Mouse (Mus musculus) embryonic fibroblast, embryonic 13.5 days (primary cell): ENCODE measurements around the gene Gm49333. TPM values are rescaled to one million over a fixed set of nuclear protein-coding genes. Genes with fewer than 3 reads are reported as not detected.
A peak's percentile ranks its signal among the peaks of the same experiment; 100 is the strongest.

Experiments
- H3K27ac ChIP-seq: 2 replicates; pipeline ENCODE4 v1.5.1; 2012; ENCODE audit warnings: low read length, control low read depth, inconsistent platforms; ENCODE audit not compliant: insufficient read depth
- H3K4me1 ChIP-seq: 2 replicates; pipeline ENCODE4 v1.6.1; 2011; ENCODE audit warnings: low read length; ENCODE audit not compliant: control insufficient read depth, insufficient read depth
- H3K4me3 ChIP-seq: 2 replicates; pipeline ENCODE4 v1.5.1; 2011; ENCODE audit warnings: mild to moderate bottlenecking, control low read depth, low read length; ENCODE audit not compliant: insufficient read depth
- CTCF ChIP-seq: IDR thresholded peaks from 2 replicates; pipeline ENCODE4 v1.5.1; 2011; ENCODE audit warnings: mild to moderate bottlenecking, control low read depth, low read length, moderate library complexity, borderline replicate concordance; ENCODE audit not compliant: insufficient read depth
- POLR2A ChIP-seq: IDR thresholded peaks from 2 replicates; pipeline ENCODE4 v1.6.1; 2011; ENCODE audit warnings: low read depth, mild to moderate bottlenecking, control low read depth, low read length, moderate library complexity
- polyA plus RNA-seq: library from polyadenylated mRNA; stranded (reverse); fragments of >200 nt; gene quantifications from 2 replicates; pipeline ENCODE4 v1.2.4, GENCODE M21; 2011; ENCODE audit warnings: low read depth; ENCODE audit not compliant: missing spikeins, insufficient read length

Gm49333 gene
- polyA plus RNA-seq, result 2.6 TPM in 1 of 2 replicates, not detected in the other

DNA sequence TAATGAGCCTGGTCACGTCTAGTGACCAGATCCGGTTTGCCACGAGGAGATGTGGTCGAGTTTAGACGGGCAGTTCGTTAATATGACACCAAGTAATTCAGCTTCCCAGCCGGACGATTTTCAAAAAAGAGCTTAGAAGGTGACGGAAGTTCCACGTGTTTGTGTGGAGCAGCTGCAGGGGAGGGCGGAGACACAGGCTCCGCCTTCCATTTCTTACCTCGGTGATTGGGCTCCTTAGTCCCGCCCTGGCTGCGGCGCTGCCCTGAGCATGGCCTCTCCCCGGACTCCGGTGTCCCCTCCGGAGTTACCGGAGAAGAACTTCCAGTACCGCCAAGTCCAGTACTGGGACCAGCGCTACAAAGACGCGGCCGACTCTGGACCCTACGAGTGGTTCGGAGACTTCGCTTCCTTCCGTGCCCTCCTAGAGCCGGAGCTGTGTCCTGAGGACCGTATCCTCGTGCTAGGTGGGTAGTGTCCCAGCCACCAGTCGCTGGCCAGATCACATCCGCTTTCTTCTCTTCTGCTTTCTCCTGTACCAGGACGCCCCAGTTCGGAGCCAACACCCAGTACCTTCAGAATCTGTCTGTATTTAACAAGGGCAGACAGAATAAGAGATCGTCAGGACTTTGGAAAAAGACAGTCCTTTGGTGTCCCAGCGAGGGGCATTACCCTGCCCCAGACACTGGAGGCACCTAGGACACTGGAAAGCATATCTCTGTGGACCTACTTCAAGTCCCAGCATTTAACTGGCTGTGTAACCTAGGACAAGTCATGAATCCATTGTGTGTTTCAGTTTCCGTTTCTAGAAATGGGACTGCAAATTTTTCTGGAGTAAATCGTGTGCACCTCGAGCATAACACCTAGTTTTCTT lies at the start of gene Gm49333, which contains the start of the genes Eef1akmt4 and Alg3:
Gene Gm49333, plus strand, starts transcription at position 254 of the 871 bp plus-strand sequence.
Gene Eef1akmt4, plus strand, starts transcription at position 237 of the 871 bp plus-strand sequence.
Gene Alg3, minus strand, starts transcription at position 379 of the 871 bp plus-strand sequence.
- Histone ChIP-seq H3K4me3 (peak within 1 kb of the TSS; percentile 98), H3K4me1 (peaks cover 2% of the 10 kb centered on the region; the same call in 1 of the 2 replicates), H3K27ac (peak within 1 kb of the TSS; percentile 74)
- TF ChIP-seq CTCF (no peak), POLR2A (peak; percentile 77)

DNA sequence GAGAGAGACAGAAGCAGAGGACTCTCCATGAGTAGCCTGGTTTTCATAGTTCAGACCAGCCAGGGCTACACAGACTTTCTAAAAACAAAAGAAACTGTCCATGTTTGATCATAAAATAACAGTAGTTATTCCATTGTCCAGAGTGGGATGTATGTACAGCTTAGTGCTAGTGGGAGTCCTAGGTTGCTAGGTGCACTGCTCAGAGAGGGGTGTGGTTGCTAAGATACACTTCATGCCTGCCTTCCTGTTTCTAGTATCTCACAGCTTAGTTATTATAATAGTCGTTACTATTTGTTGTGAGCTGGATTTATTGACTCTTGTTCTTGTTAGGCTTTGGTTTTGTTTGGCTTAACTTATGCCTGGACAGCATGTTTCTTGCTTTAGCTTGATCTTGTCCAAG lies 46.3 kb upstream of the Gm49333 start:
- no peak overlapping the region for H3K4me3 ChIP-seq
- TF ChIP-seq CTCF (no peak), POLR2A (0 out of 2 replicates have a peak, but pooled peaks have one; percentile 9)
- H3K27ac ChIP-seq, result no peak overlapping the region
- no peaks in the 10 kb centered on the region for H3K4me1 ChIP-seq

DNA sequence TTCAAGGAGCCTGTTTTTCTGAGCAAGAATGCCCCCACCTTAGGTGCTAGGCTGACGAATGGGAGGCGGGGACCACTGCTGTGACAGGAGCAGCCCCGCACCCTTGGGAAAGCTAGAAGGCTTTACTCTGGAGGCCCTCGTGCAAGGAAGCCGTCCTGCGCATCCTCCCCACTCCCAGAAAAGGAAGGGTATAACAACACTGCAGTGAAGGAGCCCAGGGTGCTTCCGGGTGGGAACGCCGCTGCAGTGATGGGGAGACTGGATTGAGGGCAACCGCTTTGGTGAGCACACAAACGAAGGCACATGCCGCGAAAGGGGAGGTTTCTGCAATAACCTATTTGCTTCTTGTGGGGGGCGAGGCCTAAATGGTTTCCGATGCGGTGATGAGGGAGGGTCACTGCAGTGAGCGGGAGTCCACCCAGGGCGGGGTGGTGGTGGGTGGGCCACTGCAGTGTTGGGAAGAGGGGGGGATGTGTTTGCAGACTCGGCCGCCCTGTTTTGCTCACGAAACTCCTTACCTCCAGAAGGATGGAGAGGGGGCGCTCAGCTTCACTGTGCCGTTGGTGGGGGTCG lies 22.0 kb upstream of the Gm49333 start, which contains the start of gene Vwa5b2:
Gene Vwa5b2, plus strand, starts transcription at position 106 of the 573 bp plus-strand sequence.
- TF ChIP-seq POLR2A (no peak), CTCF (no peak)
- Histone ChIP-seq H3K4me1 (peaks cover 4% of the 10 kb centered on the region; the same call in 1 of the 2 replicates), H3K27ac (no peak within 1 kb of the TSS), H3K4me3 (peak within 1 kb of the TSS; percentile 32)

DNA sequence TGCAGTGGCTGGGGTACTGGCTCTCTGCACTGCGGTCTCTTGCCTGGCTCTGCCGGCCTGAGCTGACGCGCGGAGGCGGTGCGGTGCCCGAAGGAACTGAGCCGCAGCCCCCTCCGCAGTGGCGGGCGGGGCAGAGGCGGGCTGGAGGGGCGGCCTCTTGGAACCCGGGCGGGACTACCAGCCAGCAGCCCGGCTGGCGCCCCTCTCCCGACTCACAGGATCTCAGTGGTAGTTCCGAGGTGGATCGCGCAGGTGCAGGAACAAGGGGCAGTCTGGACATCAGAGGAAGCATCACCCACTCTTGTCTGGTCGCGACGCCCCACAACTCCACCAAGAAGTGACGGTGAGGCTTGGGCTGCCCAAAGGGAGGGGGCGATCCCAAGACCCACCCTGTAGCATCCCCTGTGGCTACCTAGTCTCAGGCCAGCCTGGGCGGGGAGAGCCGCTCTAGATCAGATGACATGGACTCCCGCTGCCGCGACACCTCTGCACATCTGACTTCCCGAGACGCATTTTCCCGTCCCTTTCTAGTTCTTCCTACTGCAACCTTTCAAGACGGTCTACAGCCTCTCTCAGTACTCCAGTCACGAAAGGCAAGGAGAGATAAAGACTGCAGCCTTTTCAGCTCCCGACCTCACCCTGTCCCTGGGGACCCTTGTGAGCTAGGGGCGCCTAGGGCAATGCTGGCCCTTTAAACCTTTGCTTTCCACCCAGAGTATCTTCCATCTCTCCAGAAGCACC lies 21.3 kb upstream of the Gm49333 start:
- H3K4me1 ChIP-seq, result peaks cover 4% of the 10 kb centered on the region; the same call in 1 of the 2 replicates
- TF ChIP-seq POLR2A, result no peak
- no peak for TF ChIP-seq CTCF
- peak overlapping the region; percentile 32 for H3K4me3 ChIP-seq
- H3K27ac ChIP-seq, result no peak overlapping the region

DNA sequence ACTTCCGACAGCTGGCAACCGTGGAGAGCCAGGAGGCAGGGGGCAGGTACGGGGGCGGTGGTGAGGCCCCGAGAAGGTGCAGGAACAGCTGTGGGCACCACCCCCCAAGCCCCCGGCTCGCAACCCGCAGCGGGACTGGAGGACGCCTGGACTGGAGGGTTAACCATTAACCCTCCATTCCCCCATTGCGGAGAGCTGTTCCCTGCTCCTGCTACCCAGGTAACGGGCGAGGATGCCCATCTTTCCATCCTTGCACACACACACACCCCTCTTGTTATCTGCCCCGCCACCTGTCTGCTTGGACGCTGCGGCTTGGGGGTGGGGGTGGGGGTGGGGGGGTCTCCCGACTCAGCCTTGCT lies 20.8 kb upstream of the Gm49333 start:
- peaks cover 4% of the 10 kb centered on the region; the same call in 1 of the 2 replicates for H3K4me1 ChIP-seq
- no peak overlapping the region for H3K4me3 ChIP-seq
- no peak for TF ChIP-seq POLR2A
- TF ChIP-seq CTCF, result no peak
- no peak overlapping the region for H3K27ac ChIP-seq

DNA sequence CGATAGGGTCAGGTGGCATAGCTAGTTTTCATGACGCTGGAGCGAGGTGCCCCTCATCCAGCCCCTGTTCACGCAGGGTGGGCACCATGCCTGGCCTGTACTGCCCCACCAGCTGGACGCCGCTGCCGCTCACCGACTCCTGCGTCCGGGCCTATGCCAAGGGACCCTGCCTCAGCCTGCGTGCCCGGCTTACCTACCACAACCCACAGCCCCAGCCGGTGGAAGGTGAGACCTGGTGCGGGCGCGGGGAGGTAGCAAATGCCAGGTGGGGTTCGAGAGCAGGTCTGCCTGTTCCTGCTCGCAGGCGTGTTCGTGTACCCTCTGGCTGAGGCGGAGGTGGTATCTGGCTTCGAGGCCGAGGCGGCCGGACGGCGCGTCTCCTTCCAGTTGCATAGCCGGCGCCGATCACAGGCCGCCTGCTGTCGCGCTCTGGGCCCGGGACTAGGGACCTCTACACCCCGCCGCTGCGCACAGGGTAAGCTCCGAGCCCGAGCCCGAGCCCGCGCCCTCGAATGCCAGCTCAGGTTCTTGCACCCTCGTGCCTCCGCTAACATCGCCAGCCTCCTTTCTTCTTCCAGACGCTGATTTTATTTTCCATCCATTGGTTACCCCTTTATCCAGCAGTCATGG lies 20.2 kb upstream of the Gm49333 start:
- Histone ChIP-seq H3K27ac (no peak overlapping the region), H3K4me1 (peaks cover 4% of the 10 kb centered on the region; the same call in 1 of the 2 replicates), H3K4me3 (no peak overlapping the region)
- TF ChIP-seq POLR2A (no peak), CTCF (no peak)

DNA sequence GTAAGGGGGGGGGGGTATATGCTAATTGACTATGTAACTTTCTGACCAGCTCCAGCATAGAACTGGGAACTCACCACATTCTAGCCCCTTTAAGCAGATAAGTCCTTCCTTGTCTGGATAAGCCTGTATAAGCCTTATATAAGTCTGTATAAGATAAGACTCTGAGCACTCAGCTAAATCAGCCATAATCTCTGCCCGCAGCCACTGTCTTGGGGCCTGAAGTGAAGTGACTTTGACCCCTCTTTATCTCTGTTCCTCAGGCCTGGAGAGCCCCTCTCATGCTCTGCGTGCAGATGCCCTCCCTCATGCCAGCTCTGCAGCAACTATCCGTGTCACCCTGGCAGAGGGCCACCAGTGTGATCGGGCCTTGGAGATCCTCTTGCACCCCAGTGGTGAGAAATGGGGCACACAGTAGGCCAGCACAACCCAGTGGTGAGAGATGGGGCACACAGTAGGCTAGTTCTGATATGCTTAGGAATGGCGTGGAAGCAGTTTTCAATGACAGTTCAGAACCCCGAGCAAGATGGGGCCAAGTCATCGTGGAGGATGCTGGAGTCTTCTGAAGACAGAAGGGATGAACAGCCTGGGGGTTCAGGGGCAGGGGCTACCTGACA lies 16.2 kb upstream of the Gm49333 start:
- Histone ChIP-seq H3K27ac (no peak overlapping the region), H3K4me3 (no peak overlapping the region), H3K4me1 (peaks cover 2% of the 10 kb centered on the region; the same call in 1 of the 2 replicates)
- TF ChIP-seq POLR2A, result no peak

DNA sequence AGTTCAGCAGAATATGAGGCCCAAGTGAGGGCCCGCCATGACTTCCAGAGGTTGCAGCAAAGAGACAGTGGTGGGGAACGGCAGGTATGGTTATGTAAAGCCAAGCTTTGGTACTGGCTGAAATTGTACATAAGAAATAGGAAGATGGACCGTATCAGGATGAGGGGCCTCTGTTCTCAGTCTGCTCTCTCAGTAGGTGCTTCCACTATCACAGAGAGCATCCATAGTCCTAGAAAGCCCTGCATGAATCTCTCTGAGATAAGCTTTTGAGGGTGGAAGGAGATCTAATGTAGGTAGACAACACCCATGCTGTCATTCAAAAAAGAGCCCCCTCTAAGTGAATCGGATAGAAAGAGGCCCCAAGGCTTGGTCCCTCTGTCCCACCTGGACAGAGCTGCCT lies 15.7 kb upstream of the Gm49333 start:
- Histone ChIP-seq H3K4me3 (no peak overlapping the region), H3K27ac (no peak overlapping the region), H3K4me1 (no peaks in the 10 kb centered on the region)
- TF ChIP-seq POLR2A, result no peak
- TF ChIP-seq CTCF, result no peak
